Mouse (Mus musculus) liver, embryonic 14.5 days (tissue): ENCODE data around the gene Fancd2os.
A peak's percentile ranks its signal among the peaks of the same experiment; 100 is the strongest.

ENCODE experiments used
- CTCF ChIP-seq: IDR thresholded peaks from 2 replicates; pipeline ENCODE4 v1.5.1; 2016; ENCODE audit warnings: antibody characterized with exemption, low read depth, control low read depth
- EP300 ChIP-seq: IDR thresholded peaks from 2 replicates; pipeline ENCODE4 v1.6.1; 2016; ENCODE audit warnings: antibody characterized with exemption, low read depth

- TF ChIP-seq CTCF: peak; percentile 100
- TF ChIP-seq EP300: peak; percentile 36; the same call in 1 of the 2 replicates
Measured at GRCm38 (mm10) chr6:113638302-113639040, 38.0 kb upstream of the Fancd2os start, which contains the start of gene Irak2.
